Mouse (Mus musculus) C2C12 (cell line): ENCODE data around the gene Rab11fip5.

Experiments used
- CEBPB ChIP-seq: IDR thresholded peaks from one replicate; pipeline ENCODE4 v1.6.1; 2011; ENCODE audit warnings: low read depth, mild to moderate bottlenecking, control low read depth, moderate library complexity
- CTCF ChIP-seq: IDR thresholded peaks from one replicate; pipeline ENCODE4 v1.5.1; 2011; ENCODE audit not compliant: control insufficient read depth, insufficient read depth, insufficient read length
- MAX ChIP-seq: IDR thresholded peaks from one replicate; pipeline ENCODE4 v1.6.1; 2011; ENCODE audit warnings: mild to moderate bottlenecking, control low read depth
- MYOG ChIP-seq: IDR thresholded peaks from one replicate; pipeline ENCODE4 v1.6.1; 2011; ENCODE audit not compliant: control insufficient read depth, insufficient read length; ENCODE audit errors: extremely low read depth

GRCm38 (mm10) chr6:85363231-85363905 is 11.1 kb downstream of the Rab11fip5 start:
- TF ChIP-seq MYOG (no peak), CTCF (no peak), MAX (no peak), CEBPB (no peak)
